Mouse (Mus musculus) erythroblast, embryonic 14.5 days (primary cell): ENCODE measurements around the gene Srsf3.

Experiments
- GATA1 ChIP-seq: IDR thresholded peaks from 2 replicates; pipeline ENCODE4 v1.6.1; 2012; ENCODE audit warnings: low read length, inconsistent platforms, mixed read lengths
- TAL1 ChIP-seq: IDR thresholded peaks from 3 replicates; pipeline ENCODE4 v1.6.1; 2012; ENCODE audit warnings: low read length, inconsistent platforms, mixed read lengths

- TF ChIP-seq GATA1 (no peak), TAL1 (no peak)
Observed at GRCm38 (mm10) chr17:29073313-29073712, 40.9 kb downstream of the Srsf3 start.
